Mouse (Mus musculus): Measurements from ENCODE around the gene Pard6a.

GRCm38 (mm10) chr8:105708675-105709074, 7.7 kb downstream of the Pard6a start:
- TF ChIP-seq CTCF (IDR thresholded peaks at IDR 0.05; ENCODE audit: control insufficient read depth, insufficient read depth, insufficient replicate concordance, low read depth, low read length) (no peak), POLR2A (IDR thresholded peaks at IDR 0.05; ENCODE audit: control insufficient read depth, low read depth, low read length) (no peak)
